ENCODE assay signal across 21 mouse cellular contexts in genomic region chr5:136479024-136479763, GRCm38 (mm10).
DNase-seq lines count a peak whose midpoint lies in the region; ATAC-seq and TF ChIP-seq lines count a peak whose summit lies in the region.
"Had no signal": no experiment of that assay in that cellular context is flagged by ENCODE, and none has a peak within 500 bp of the region (broad histone marks: within the 10 kb centered on the region; RNA-seq: fewer than 3 reads in every experiment).

No protein-coding gene starts in this region.

- H3K4me3 ChIP-seq in heart, embryonic 10.5 days: no peak overlapping the region
- no peak overlapping the region for H3K4me3 ChIP-seq in kidney, embryonic 14.5 days (ENCODE audit: low read length)
- no peak overlapping the region for H3K4me3 ChIP-seq in embryonic fibroblast, embryonic 13.5 days (ENCODE audit: insufficient read depth, low read length)
- no peak overlapping the region for H3K4me3 ChIP-seq in myocyte
- H3K4me3 ChIP-seq: hindbrain, embryonic 15.5 days; intestine, embryonic 15.5 days; layer of hippocampus, adult 2 months; midbrain, embryonic 13.5 days; neural tube, embryonic 15.5 days; stomach, embryonic 15.5 days had no signal

- DNase-seq in heart, embryonic 10.5 days (ENCODE audit: low spot score): no peak
- no peak for DNase-seq in heart, postnatal 25 days (ENCODE audit: low spot score)
- DNase-seq in kidney, adult 11 months: no peak
- no peak for DNase-seq in lung, adult 18-20 months
- DNase-seq: adrenal gland, postnatal 10 days; B cell, adult 2 months; cerebellum, adult 11 months; cerebellum, postnatal 10 days; forebrain, postnatal 0 days; heart, postnatal 4 days; right cerebral cortex, postnatal 25 days had no signal

- WGBS in heart, embryonic 10.5 days: 82% methylated on average over 6 of the region's 6 CpGs
- WGBS in kidney, embryonic 14.5 days: 54% methylated on average over 6 of the region's 6 CpGs

- intact Hi-C loops in heart, postnatal 25 days (cut with DNase I): no loop called here

- H3K79me2 ChIP-seq in myocyte (ENCODE audit: control insufficient read depth, insufficient read depth): peaks cover 36% of the 10 kb centered on the region

- no peak overlapping the region for H3K9ac ChIP-seq in kidney, embryonic 14.5 days (ENCODE audit: low read depth, low read length)
- H3K9ac ChIP-seq: forebrain, postnatal 0 days; hindbrain, embryonic 15.5 days; intestine, embryonic 15.5 days; liver, embryonic 14.5 days; midbrain, embryonic 13.5 days; neural tube, embryonic 15.5 days; stomach, embryonic 15.5 days had no signal

- no peaks in the 10 kb centered on the region for H3K9me3 ChIP-seq in heart, embryonic 10.5 days
- H3K9me3 ChIP-seq in kidney, embryonic 14.5 days (ENCODE audit: control insufficient read depth, low read length): no peaks in the 10 kb centered on the region
- H3K9me3 ChIP-seq: hindbrain, embryonic 15.5 days; intestine, embryonic 15.5 days; midbrain, embryonic 13.5 days; neural tube, embryonic 15.5 days; stomach, embryonic 15.5 days had no signal

- H3K36me3 ChIP-seq in heart, embryonic 10.5 days: peaks cover 11% of the 10 kb centered on the region
- H3K36me3 ChIP-seq in kidney, embryonic 14.5 days (ENCODE audit: control insufficient read depth, insufficient read depth, low read length): peaks cover 6% of the 10 kb centered on the region; the same call in 1 of the 2 replicates
- H3K36me3 ChIP-seq in myocyte (ENCODE audit: control insufficient read depth, insufficient read depth): peaks cover 4% of the 10 kb centered on the region
- H3K36me3 ChIP-seq: hindbrain, embryonic 15.5 days; intestine, embryonic 15.5 days had no signal

- no peak for TF ChIP-seq CTCF in embryonic fibroblast, embryonic 13.5 days (IDR thresholded peaks at IDR 0.05; ENCODE audit: borderline replicate concordance, insufficient read depth, low read length)

- H3K27ac ChIP-seq in heart, embryonic 10.5 days: 0 out of 2 replicates have a peak overlapping the region, but pooled peaks have one; percentile 6
- H3K27ac ChIP-seq in kidney, embryonic 14.5 days (ENCODE audit: low read depth, low read length): peak overlapping the region; percentile 8; the same call in 1 of the 2 replicates
- H3K27ac ChIP-seq in embryonic fibroblast, embryonic 13.5 days (ENCODE audit: insufficient read depth, low read length): peak overlapping the region; percentile 85
- H3K27ac ChIP-seq: hindbrain, embryonic 15.5 days; intestine, embryonic 15.5 days; layer of hippocampus, adult 2 months; liver, embryonic 14.5 days; midbrain, embryonic 13.5 days; neural tube, embryonic 15.5 days; stomach, embryonic 15.5 days had no signal

- no peak; the same call in 1 of the 2 replicates for ATAC-seq in kidney, embryonic 14.5 days (ENCODE audit: low FRiP score, low TSS enrichment)
- ATAC-seq: forebrain, postnatal 0 days; intestine, embryonic 15.5 days; midbrain, embryonic 13.5 days had no signal

- no peaks in the 10 kb centered on the region for H3K27me3 ChIP-seq in heart, embryonic 10.5 days (ENCODE audit: insufficient read depth, poor library complexity, severe bottlenecking)
- H3K27me3 ChIP-seq in kidney, embryonic 14.5 days (ENCODE audit: control insufficient read depth, insufficient read depth, low read length): no peaks in the 10 kb centered on the region
- no peaks in the 10 kb centered on the region for H3K27me3 ChIP-seq in myocyte (ENCODE audit: control insufficient read depth, insufficient read depth, insufficient read length)
- H3K27me3 ChIP-seq: hindbrain, embryonic 15.5 days; intestine, embryonic 15.5 days; midbrain, embryonic 13.5 days; neural tube, embryonic 15.5 days; stomach, embryonic 15.5 days had no signal

- no peak for TF ChIP-seq POLR2A in embryonic fibroblast, embryonic 13.5 days (IDR thresholded peaks at IDR 0.05; ENCODE audit: low read depth, low read length)
- TF ChIP-seq POLR2A in myocyte (IDR thresholded peaks at IDR 0.05; ENCODE audit: insufficient read length, low read depth): no peak

- no peak overlapping the region for H3ac ChIP-seq in myocyte (ENCODE audit: control insufficient read depth, insufficient read length)

- H3K4me2 ChIP-seq in kidney, embryonic 14.5 days (replicated peaks; ENCODE audit: low read depth, low read length): no peak overlapping the region
- H3K4me2 ChIP-seq in myocyte (ENCODE audit: low read depth): peak overlapping the region; percentile 71
- H3K4me2 ChIP-seq: hindbrain, embryonic 15.5 days; intestine, embryonic 15.5 days; midbrain, embryonic 13.5 days; neural tube, embryonic 15.5 days; stomach, embryonic 15.5 days had no signal

- peaks cover 57% of the 10 kb centered on the region for H3K4me1 ChIP-seq in heart, embryonic 10.5 days
- peaks cover 14% of the 10 kb centered on the region for H3K4me1 ChIP-seq in kidney, embryonic 14.5 days (ENCODE audit: control insufficient read depth, insufficient read depth, low read length)
- H3K4me1 ChIP-seq in embryonic fibroblast, embryonic 13.5 days (ENCODE audit: control insufficient read depth, insufficient read depth, low read length): peaks cover 16% of the 10 kb centered on the region

TF ChIP-seq in myocyte, 11 proteins besides CTCF, POLR2A, EP300 and RAD21:
- TF ChIP-seq MYOG (IDR thresholded peaks at IDR 0.05; ENCODE audit: control insufficient read depth in 1 of 3, insufficient read depth in 1 of 3, insufficient read length in 2 of 3, low read depth in 2 of 3): no peak
- TF ChIP-seq MAX (IDR thresholded peaks at IDR 0.05; ENCODE audit: low read depth): no peak
- no peak for TF ChIP-seq E2F4 (IDR thresholded peaks at IDR 0.05; ENCODE audit: insufficient read depth)
- TF ChIP-seq POLR2AphosphoS2 (IDR thresholded peaks at IDR 0.05; ENCODE audit: insufficient read length, low read depth): no peak
- no peak for TF ChIP-seq CEBPB (IDR thresholded peaks at IDR 0.05; ENCODE audit: insufficient read depth, poor library complexity, severe bottlenecking)
- no peak for TF ChIP-seq REST (IDR thresholded peaks at IDR 0.05; ENCODE audit: insufficient read depth, insufficient read length)
- TF ChIP-seq TCF12 (IDR thresholded peaks at IDR 0.05; ENCODE audit: insufficient read depth, poor library complexity, severe bottlenecking): no peak
- no peak for TF ChIP-seq USF1 (IDR thresholded peaks at IDR 0.05; ENCODE audit: low read depth)
- TF ChIP-seq SRF (IDR thresholded peaks at IDR 0.05; ENCODE audit: control insufficient read depth, insufficient read length, low read depth): no peak
- TF ChIP-seq TCF3 (IDR thresholded peaks at IDR 0.05; ENCODE audit: insufficient read length, low read depth): no peak
TF ChIP-seq in myocyte: peak in this region for 0.

Comparison
In these comparisons a context has a peak if more than half of its experiments do, and no peak if none do; other contexts are left out.
1. H3K27ac ChIP-seq: peak in every context shown above with its lines; median percentile 85 in embryonic fibroblast, embryonic 13.5 days; 8 in kidney, embryonic 14.5 days; 6 in heart, embryonic 10.5 days.